Mouse (Mus musculus): ENCODE results near the gene Rpl12.

- TF ChIP-seq CHD2 (IDR thresholded peaks at IDR 0.05; ENCODE audit: low read depth, low read length): no peak
- TF ChIP-seq ZNF384 (IDR thresholded peaks at IDR 0.05; ENCODE audit: low read depth, low read length): no peak
- TF ChIP-seq MAFK (IDR thresholded peaks at IDR 0.05; ENCODE audit: insufficient read depth, low read depth, low read length): no peak
- no peak for TF ChIP-seq HCFC1 (IDR thresholded peaks at IDR 0.05; ENCODE audit: borderline replicate concordance, insufficient read depth, low read length)
- no peak for TF ChIP-seq ZC3H11A (IDR thresholded peaks at IDR 0.05; ENCODE audit: borderline replicate concordance, low read depth, low read length)
Measured at GRCm38 (mm10) chr2:32960273-32960672, 1.1 kb upstream of the Rpl12 start.
